Mouse (Mus musculus): ENCODE data around the gene Pclaf. TPM values are rescaled to one million over a fixed set of nuclear protein-coding genes. Genes with fewer than 3 reads are reported as not detected.

Gene Pclaf
- polyA plus RNA-seq, 1 experiment, result 1.1 TPM

GRCm38 (mm10) chr9:65903419-65903818 is 13.4 kb downstream of the Pclaf start:
- H3K27ac ChIP-seq (ENCODE audit: insufficient read depth, low read length), result no peak overlapping the region
- no peak overlapping the region for H3K4me3 ChIP-seq (ENCODE audit: insufficient read depth, low read length)
- peaks cover 2% of the 10 kb centered on the region; the same call in 1 of the 2 replicates for H3K4me1 ChIP-seq (ENCODE audit: control insufficient read depth, insufficient read depth, low read length)
- TF ChIP-seq CTCF (IDR thresholded peaks at IDR 0.05; ENCODE audit: extremely low read depth, insufficient read depth, low read length) (0 out of 2 replicates have a peak, but pooled peaks have one; percentile 4), POLR2A (IDR thresholded peaks at IDR 0.05; ENCODE audit: extremely low read depth, insufficient read depth, low read length) (no peak)

- H3K4me1 ChIP-seq (ENCODE audit: control insufficient read depth, insufficient read depth, low read length), result peaks cover 2% of the 10 kb centered on the region; the same call in 1 of the 2 replicates
- H3K27ac ChIP-seq (ENCODE audit: insufficient read depth, low read length), result 0 out of 2 replicates have a peak within 1 kb of the TSS, but pooled peaks have one; percentile 60
- TF ChIP-seq CTCF (IDR thresholded peaks at IDR 0.05; ENCODE audit: extremely low read depth, insufficient read depth, low read length) (peak; percentile 45), POLR2A (IDR thresholded peaks at IDR 0.05; ENCODE audit: extremely low read depth, insufficient read depth, low read length) (0 out of 2 replicates have a peak, but pooled peaks have one; percentile 40)
- H3K4me3 ChIP-seq (ENCODE audit: insufficient read depth, low read length), result peak within 1 kb of the TSS; percentile 54
These were observed 18.6 kb downstream of the Pclaf start, which contains the start of the genes Trip4 and Csnk1g1 for GRCm38 (mm10) chr9:65908394-65909300. Gene Trip4, minus strand, starts transcription at chr9:65908794. Gene Csnk1g1, plus strand, starts transcription at chr9:65908924.

GRCm38 (mm10) chr9:65909301-65909801 is 19.3 kb downstream of the Pclaf start:
- Histone ChIP-seq H3K4me3 (ENCODE audit: insufficient read depth, low read length) (peak overlapping the region; percentile 54), H3K27ac (ENCODE audit: insufficient read depth, low read length) (0 out of 2 replicates have a peak overlapping the region, but pooled peaks have one; percentile 60), H3K4me1 (ENCODE audit: control insufficient read depth, insufficient read depth, low read length) (peaks cover 2% of the 10 kb centered on the region; the same call in 1 of the 2 replicates)
- no peak for TF ChIP-seq POLR2A (IDR thresholded peaks at IDR 0.05; ENCODE audit: extremely low read depth, insufficient read depth, low read length)
- TF ChIP-seq CTCF (IDR thresholded peaks at IDR 0.05; ENCODE audit: extremely low read depth, insufficient read depth, low read length), result no peak

- no peak for TF ChIP-seq POLR2A (IDR thresholded peaks at IDR 0.05; ENCODE audit: extremely low read depth, insufficient read depth, low read length)
- TF ChIP-seq CTCF (IDR thresholded peaks at IDR 0.05; ENCODE audit: extremely low read depth, insufficient read depth, low read length), result no peak
- Histone ChIP-seq H3K27ac (ENCODE audit: insufficient read depth, low read length) (no peak overlapping the region), H3K4me3 (ENCODE audit: insufficient read depth, low read length) (peak overlapping the region; percentile 54), H3K4me1 (ENCODE audit: control insufficient read depth, insufficient read depth, low read length) (peaks cover 2% of the 10 kb centered on the region; the same call in 1 of the 2 replicates)
These were observed 19.8 kb downstream of the Pclaf start for GRCm38 (mm10) chr9:65909837-65910236.

- no peak for TF ChIP-seq POLR2A (IDR thresholded peaks at IDR 0.05; ENCODE audit: extremely low read depth, insufficient read depth, low read length)
- 0 out of 2 replicates have a peak, but pooled peaks have one; percentile 14 for TF ChIP-seq CTCF (IDR thresholded peaks at IDR 0.05; ENCODE audit: extremely low read depth, insufficient read depth, low read length)
- Histone ChIP-seq H3K4me3 (ENCODE audit: insufficient read depth, low read length) (no peak overlapping the region), H3K27ac (ENCODE audit: insufficient read depth, low read length) (no peak overlapping the region), H3K4me1 (ENCODE audit: control insufficient read depth, insufficient read depth, low read length) (no peaks in the 10 kb centered on the region; the same call in 1 of the 2 replicates)
These were observed 23.9 kb downstream of the Pclaf start for GRCm38 (mm10) chr9:65913976-65914375.

GRCm38 (mm10) chr9:65917015-65917414 is 27.0 kb downstream of the Pclaf start:
- TF ChIP-seq POLR2A (IDR thresholded peaks at IDR 0.05; ENCODE audit: extremely low read depth, insufficient read depth, low read length), result no peak
- no peak for TF ChIP-seq CTCF (IDR thresholded peaks at IDR 0.05; ENCODE audit: extremely low read depth, insufficient read depth, low read length)
- Histone ChIP-seq H3K4me3 (ENCODE audit: insufficient read depth, low read length) (no peak overlapping the region), H3K4me1 (ENCODE audit: control insufficient read depth, insufficient read depth, low read length) (no peaks in the 10 kb centered on the region; the same call in 1 of the 2 replicates), H3K27ac (ENCODE audit: insufficient read depth, low read length) (no peak overlapping the region)

GRCm38 (mm10) chr9:65928456-65928855 is 38.4 kb downstream of the Pclaf start:
- Histone ChIP-seq H3K4me3 (ENCODE audit: insufficient read depth, low read length) (no peak overlapping the region), H3K4me1 (ENCODE audit: control insufficient read depth, insufficient read depth, low read length) (peaks cover 2% of the 10 kb centered on the region), H3K27ac (ENCODE audit: insufficient read depth, low read length) (no peak overlapping the region)
- TF ChIP-seq CTCF (IDR thresholded peaks at IDR 0.05; ENCODE audit: extremely low read depth, insufficient read depth, low read length), result no peak
- no peak for TF ChIP-seq POLR2A (IDR thresholded peaks at IDR 0.05; ENCODE audit: extremely low read depth, insufficient read depth, low read length)

GRCm38 (mm10) chr9:65929826-65930225 is 39.8 kb downstream of the Pclaf start:
- H3K4me3 ChIP-seq (ENCODE audit: insufficient read depth, low read length), result no peak overlapping the region
- TF ChIP-seq CTCF (IDR thresholded peaks at IDR 0.05; ENCODE audit: extremely low read depth, insufficient read depth, low read length) (no peak), POLR2A (IDR thresholded peaks at IDR 0.05; ENCODE audit: extremely low read depth, insufficient read depth, low read length) (no peak)
- H3K27ac ChIP-seq (ENCODE audit: insufficient read depth, low read length), result no peak overlapping the region
- H3K4me1 ChIP-seq (ENCODE audit: control insufficient read depth, insufficient read depth, low read length), result peaks cover 2% of the 10 kb centered on the region

- Histone ChIP-seq H3K4me3 (ENCODE audit: insufficient read depth, low read length) (no peak overlapping the region), H3K27ac (ENCODE audit: insufficient read depth, low read length) (no peak overlapping the region), H3K4me1 (ENCODE audit: control insufficient read depth, insufficient read depth, low read length) (peaks cover 2% of the 10 kb centered on the region; the same call in 1 of the 2 replicates)
- no peak for TF ChIP-seq CTCF (IDR thresholded peaks at IDR 0.05; ENCODE audit: extremely low read depth, insufficient read depth, low read length)
- TF ChIP-seq POLR2A (IDR thresholded peaks at IDR 0.05; ENCODE audit: extremely low read depth, insufficient read depth, low read length), result no peak
These were observed 47.5 kb downstream of the Pclaf start for GRCm38 (mm10) chr9:65937566-65937965.
